Mouse (Mus musculus): ENCODE data around the gene Rxra.
A peak's percentile ranks its signal among the peaks of the same experiment; 100 is the strongest.

DNA sequence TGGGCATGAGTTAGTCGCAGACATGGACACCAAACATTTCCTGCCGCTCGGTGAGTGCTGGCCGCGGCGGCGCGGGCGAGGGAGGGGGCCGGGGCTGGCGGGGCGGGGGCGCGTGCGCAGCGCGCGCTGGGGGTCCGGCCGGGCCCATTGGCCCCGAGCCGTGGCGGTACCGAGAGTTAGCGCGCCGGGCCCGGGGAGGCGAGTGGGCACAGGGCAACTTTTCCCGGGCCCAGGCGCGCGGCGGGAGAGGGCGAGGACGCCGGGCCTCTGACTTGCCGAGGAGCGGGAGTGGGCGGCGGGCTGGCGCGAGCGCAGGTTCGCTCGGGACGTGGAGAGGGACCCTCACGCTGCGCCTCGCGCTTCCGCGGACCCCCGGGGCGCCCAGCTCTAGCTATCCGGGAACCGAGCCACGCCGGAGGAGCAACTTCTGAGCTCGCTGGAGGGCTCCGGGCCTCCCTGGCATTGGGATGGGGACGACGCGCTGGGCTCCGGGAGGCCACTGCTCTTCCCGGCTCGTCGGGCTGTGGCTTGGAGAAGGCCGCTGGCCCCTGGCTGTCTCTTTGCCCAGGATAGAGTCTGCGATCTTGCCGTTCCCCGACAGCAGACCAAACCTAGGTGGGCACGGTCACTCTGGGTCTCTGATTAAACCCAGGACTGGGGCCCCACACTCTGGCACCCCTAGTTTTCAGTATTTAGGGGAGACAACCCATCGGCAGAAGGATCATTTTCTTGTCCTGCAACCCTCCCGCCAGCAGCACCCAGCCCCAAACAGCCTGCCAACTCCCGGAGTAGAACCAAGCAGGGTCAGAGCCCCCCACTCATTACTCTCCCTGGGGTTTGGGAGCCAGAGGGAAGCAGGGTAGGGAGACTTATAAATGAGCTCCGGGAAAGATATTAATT lies 1.4 kb downstream of the Rxra start:
- TF ChIP-seq CTCF (IDR thresholded peaks at IDR 0.05; ENCODE audit: low read depth, low read length) (no peak), POLR2A (IDR thresholded peaks at IDR 0.05; ENCODE audit: extremely low read depth, insufficient read depth, low read length) (0 out of 2 replicates have a peak, but pooled peaks have one; percentile 18)

All from liver, adult 2 months (tissue).